Mouse (Mus musculus) spleen, postnatal 4 days (tissue): ENCODE results near the gene Atp10a.
"Not testable (repeated sequence)": the region's sequence is repeated elsewhere in the genome, so short reads cannot be mapped to it uniquely, and the experiment has no call there.

Experiments
- DNase-seq, 2 experiments: peaks; one replicate each; pipeline ENCODE4 v3.0.0; 2022; ENCODE audit warnings: low spot score in 2 of 2

Atp10a gene

GRCm38 (mm10) chr7:58787585-58787984, 131.6 kb downstream of the Atp10a start:
- DNase-seq: no peak

GRCm38 (mm10) chr7:58788424-58789261, 132.7 kb downstream of the Atp10a start:
- DNase-seq: no peak

DNA sequence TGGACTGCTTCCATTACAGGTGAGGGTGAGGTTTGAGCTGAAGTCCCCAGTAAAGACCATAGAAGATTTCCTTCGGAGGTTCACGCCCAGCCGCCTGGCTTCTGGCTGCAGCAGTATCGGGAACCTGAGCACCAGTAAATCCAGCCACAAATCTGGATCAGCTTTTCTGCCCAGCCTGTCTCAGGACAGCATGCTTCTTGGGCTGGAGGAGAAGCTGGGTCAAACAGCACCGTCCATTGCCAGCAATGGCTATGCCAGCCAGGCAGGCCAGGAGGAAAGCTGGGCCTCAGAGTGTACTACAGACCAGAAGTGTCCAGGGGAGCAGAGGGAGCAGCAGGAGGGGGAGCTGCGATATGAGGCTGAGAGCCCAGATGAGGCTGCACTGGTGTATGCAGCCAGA, 141.3 kb downstream of the Atp10a start:
- no peak for DNase-seq

DNA sequence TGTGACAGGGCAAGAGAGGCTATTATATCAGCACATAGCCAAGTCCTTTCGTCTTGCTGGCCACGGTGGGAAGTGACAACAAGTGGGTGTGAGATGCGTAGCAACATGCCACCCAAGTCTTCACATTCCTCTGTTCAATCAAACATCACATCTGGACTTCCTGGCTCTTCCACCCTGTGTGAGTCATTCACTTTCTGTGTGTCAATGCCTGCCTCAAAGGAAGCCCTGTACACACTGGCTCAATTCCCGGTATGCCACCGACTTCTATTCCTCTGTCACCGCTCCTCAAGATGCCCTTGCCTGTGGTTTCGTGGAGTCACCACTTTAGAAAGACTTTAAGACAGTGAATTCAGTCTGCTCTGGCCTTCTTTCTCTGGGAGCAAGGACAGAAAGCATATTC, 144.9 kb downstream of the Atp10a start:
- no peak for DNase-seq

- no peak for DNase-seq
Observed at GRCm38 (mm10) chr7:58801791-58802190, 145.8 kb downstream of the Atp10a start.

GRCm38 (mm10) chr7:58822147-58822681, 166.2 kb downstream of the Atp10a start:
- DNase-seq: no peak

DNA sequence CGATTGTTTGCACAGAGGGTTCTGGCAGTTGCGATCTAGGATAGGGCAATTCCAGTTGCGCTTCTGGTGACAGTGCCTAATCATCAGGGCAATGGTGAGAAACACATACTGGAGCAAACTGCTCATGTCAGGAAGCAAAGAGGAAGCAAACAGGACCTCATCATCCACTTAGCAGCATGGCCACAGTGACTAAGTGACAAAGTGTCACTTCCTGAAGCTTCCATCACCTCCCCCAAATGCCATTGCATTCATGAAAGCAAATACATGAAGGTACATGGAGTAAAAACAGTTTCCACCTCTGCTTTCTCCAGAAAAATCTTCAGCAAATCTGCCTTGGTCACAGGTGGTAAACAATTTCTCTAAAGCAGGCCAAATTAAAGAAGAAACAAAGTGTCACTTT, 168.7 kb downstream of the Atp10a start:
- DNase-seq: no peak

DNA sequence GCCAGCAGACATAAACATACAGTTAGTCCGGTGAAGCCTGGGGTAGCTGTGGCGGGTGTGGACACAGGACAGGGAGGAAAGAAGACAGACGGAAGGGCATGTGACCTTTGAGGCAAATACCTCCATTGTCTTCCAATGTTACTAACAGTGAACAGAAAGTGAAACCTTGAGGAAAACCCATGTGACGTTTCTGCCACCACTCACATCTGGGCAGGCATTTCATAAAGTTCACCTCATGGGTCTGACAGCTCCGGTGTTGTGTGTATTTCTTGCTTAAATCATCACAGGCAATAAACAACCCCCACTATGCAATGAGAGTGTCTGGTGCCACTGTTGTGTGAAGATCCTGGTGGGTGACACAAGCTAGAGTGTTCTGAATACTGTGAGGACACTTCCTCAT, 173.1 kb downstream of the Atp10a start:
- DNase-seq: no peak

DNA sequence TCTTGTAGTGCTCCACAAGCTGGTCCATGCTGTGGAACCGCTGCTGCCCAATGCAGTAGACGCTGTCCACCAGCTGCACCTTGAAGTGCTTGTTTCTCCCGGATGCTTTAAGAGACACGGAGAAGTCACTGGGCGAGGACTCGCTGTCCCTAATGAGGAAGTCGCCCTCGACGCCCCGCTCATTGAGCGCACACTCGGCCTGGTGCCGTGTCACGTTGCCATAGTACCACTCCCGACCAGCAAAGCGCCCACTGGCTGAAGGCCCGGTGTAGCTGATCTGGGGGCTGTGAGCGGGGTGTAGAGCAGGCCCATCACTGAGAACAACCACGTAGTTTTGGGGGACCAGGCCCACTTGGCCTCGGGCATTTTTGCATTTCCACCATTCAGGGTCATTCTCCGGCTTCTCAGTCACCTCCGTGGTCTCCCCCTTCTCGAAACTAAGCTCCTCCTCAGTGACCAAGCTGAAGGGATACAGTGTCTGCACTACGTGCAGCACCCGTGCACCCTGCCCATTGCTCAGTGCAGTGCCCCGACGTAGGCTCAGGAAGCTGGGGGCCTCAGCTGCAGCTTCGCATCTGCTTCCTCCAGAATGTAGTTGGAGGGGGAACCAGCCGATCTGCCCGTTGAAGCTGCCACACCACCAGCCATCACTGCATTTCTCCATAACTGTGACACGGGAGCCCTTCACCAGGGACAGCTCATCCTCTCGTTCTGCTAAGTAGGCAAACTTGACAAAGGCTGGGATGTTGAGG, 181.1 kb downstream of the Atp10a start:
- DNase-seq: not testable (repeated sequence)

- DNase-seq: no peak
Observed at GRCm38 (mm10) chr7:58840367-58840766, 184.4 kb downstream of the Atp10a start.

- DNase-seq: no peak
Observed at GRCm38 (mm10) chr7:58841066-58841465, 185.1 kb downstream of the Atp10a start.

- DNase-seq: no peak
Observed at GRCm38 (mm10) chr7:58842818-58843217, 186.9 kb downstream of the Atp10a start.

DNA sequence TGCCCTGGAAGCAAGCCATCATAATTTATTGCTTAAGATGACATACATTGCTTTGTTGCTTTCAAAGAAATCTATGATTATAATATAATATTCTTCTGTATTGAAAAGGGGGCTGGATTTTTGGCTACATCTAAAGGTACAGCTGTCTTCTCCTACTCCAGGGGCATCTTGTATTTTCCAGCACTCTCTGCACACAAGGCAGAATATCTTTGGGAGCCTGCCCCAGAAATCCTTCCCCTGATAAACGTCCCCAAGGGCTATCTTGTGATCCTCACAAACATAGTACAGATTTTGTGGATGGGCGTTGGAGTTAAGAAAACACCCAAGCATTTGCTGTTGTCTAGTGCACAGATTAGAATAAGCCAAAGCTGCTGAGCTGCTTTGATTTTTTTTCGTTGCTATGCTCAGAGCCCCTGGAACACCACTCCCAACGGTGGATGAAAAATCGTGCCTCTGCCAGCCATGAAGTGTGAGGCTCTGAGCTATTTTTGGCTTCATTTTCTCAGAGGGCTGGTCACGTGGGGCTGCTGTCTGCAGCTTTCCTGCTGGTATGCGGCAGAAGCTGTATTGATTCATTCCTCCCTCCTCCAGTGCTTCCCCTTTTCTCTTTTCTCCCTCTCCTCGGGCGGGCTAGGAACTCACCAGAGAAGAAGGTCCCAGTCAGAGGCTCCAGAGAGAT, 187.9 kb downstream of the Atp10a start:
- no peak for DNase-seq

DNA sequence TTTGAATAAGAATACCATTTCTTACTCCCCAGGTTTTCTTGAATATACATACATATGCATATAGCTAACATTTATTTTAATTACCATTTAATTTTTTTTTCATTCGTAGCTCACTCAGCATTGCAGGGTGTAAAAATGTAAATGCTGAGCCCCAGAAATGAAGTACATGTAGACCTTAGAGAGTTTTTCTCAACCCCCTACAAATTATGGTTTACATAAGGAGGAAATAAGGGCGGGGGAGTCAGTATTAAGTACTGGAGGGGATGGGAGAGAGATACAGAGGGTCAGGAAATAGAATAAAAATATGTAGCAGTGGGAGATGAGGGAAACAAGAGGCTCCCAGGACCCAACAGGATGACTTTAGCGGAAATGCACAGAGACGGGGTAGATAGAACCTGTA, 188.5 kb downstream of the Atp10a start:
- DNase-seq: no peak

- no peak for DNase-seq
Observed at GRCm38 (mm10) chr7:58858921-58859320, 203.0 kb downstream of the Atp10a start.

DNA sequence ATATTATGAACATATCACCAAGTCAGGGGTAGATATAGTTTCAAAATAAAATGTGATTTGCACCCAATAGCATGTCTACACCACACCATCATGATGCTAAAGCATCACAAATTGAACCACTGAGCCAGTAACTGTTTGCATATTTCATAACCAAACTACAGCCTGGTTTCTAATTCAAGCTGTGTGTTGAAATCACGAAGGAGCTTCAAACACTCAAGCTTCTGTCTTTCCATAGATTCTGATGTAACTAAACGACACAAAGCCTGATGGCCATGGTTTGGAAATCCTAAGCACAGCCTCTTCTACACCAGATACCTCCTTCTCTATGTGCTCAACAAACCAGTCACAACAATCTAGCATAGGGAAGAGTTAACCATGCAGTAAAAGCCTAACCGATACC, 207.2 kb downstream of the Atp10a start:
- no peak for DNase-seq

- no peak for DNase-seq
Observed at GRCm38 (mm10) chr7:58866865-58867614, 211.1 kb downstream of the Atp10a start.

GRCm38 (mm10) chr7:58870661-58871060, 214.7 kb downstream of the Atp10a start:
- no peak for DNase-seq

- DNase-seq: no peak
Observed at GRCm38 (mm10) chr7:58873676-58874075, 217.7 kb downstream of the Atp10a start.
